Mouse (Mus musculus) MEL (cell line): Measurements from ENCODE around the gene Zfp687.

Experiments used
- CTCF ChIP-seq, 3 experiments: IDR thresholded peaks in 2 of 3; conservative IDR thresholded peaks in 1 of 3; 2 replicates each; pipeline ENCODE4 v1.5.1; 2011 to 2012; ENCODE audit warnings: low read length in 3 of 3, low read depth in 2 of 3, mild to moderate bottlenecking in 2 of 3, improper control_type of control experiment in 1 of 3, inconsistent platforms in 1 of 3, mixed read lengths in 1 of 3, moderate library complexity in 1 of 3; ENCODE audit not compliant: control insufficient read depth in 1 of 3, insufficient read depth in 1 of 3, poor library complexity in 1 of 3, severe bottlenecking in 1 of 3
- NRF1 ChIP-seq: IDR thresholded peaks from 2 replicates; pipeline ENCODE4 v1.6.1; 2014; ENCODE audit warnings: low read depth, mild to moderate bottlenecking, inconsistent platforms, low read length, improper control_type of control experiment, moderate library complexity; ENCODE audit not compliant: poor library complexity, insufficient read depth, severe bottlenecking
- POLR2A ChIP-seq, 2 experiments: IDR thresholded peaks; 2 replicates each; pipeline ENCODE4 v1.6.1; 2011 to 2012; ENCODE audit warnings: low read length in 2 of 2, mild to moderate bottlenecking in 2 of 2, control low read depth in 1 of 2, improper control_type of control experiment in 1 of 2, low read depth in 1 of 2, moderate library complexity in 1 of 2; ENCODE audit not compliant: control insufficient read depth in 1 of 2, insufficient read depth in 1 of 2, poor library complexity in 1 of 2

GRCm38 (mm10) chr3:94985513-94985912 is 29.7 kb downstream of the Zfp687 start:
- TF ChIP-seq POLR2A (IDR thresholded peaks at IDR 0.05; ENCODE audit: control insufficient read depth in 1 of 2, insufficient read depth in 1 of 2, low read depth in 1 of 2, low read length in 2 of 2, poor library complexity in 1 of 2) (no peak), CTCF (IDR thresholded peaks at IDR 0.05 in 2 of 3, conservative IDR thresholded peaks at IDR 0.05 in 1 of 3; ENCODE audit: control insufficient read depth in 1 of 3, insufficient read depth in 1 of 3, low read depth in 2 of 3, low read length in 3 of 3, poor library complexity in 1 of 3, severe bottlenecking in 1 of 3) (no peak), NRF1 (no peak)
